Mouse (Mus musculus) cerebellum, postnatal 4 days (tissue): ENCODE results near the gene Tenm2.

ENCODE experiments used
- DNase-seq, 2 experiments: peaks; one replicate each; pipeline ENCODE4 v3.0.0; 2022; ENCODE audit warnings: low spot score in 2 of 2, mixed read lengths in 1 of 2

Gene Tenm2

DNA sequence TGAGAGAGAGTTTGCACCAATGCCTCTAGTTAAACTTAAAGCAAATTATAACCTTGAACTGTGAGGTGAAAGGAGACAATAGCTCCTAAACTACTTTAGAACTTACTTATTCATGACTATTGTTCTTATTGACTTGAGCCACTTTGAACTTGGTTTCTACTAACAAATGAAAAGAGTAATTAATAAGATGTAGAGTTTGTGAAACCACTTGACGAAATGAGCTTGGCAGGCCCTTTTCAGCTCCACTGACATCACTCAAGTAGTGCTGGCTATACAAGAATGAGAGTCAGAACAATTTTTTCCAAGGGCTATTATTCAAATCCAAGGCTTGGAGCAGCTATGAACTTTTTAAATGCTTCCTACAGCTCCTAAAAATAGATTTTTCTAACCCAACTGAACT lies 643.3 kb downstream of the Tenm2 start:
- no peak for DNase-seq

- peak in 1 of 2 experiments; percentile 10 for DNase-seq
Measured at GRCm38 (mm10) chr11:36566146-36566545, 669.6 kb downstream of the Tenm2 start.

GRCm38 (mm10) chr11:36562851-36563250 lies 672.9 kb downstream of the Tenm2 start:
- no peak for DNase-seq

DNA sequence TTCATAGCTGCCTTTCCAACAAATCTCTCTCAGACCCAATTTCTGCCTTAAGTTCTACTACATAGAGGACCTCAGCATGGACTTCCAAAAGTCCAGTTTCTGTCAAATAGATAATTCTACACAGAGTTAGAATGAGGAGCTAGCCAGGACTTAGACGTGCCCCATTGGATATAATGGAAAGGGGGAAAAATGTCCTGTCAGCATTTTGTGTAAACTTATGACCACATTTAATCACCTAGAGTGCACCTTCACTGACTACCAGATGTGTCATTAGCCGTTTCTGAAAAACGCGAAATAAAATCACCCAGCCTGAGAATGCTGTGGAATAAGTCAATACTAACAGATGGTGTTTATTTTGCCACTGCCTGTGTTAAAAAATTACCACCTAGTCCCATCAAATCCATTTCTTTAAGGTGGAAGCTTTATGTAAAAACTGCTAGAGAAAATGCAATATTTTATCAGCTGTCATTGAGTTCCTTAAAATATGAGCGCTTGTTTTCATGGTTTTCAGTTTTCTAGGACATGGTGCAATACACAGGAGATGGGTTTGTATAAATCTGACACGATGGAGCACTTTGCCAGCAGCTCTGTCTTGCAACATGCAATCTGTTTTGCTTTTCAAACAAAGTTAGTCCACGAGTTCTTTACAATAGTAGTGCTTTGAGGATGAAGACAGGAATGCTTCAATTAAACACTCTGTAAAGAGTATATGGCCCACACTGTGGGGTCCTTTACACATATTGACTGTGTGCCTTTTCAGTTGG lies 674.8 kb downstream of the Tenm2 start:
- DNase-seq = no peak

GRCm38 (mm10) chr11:36557316-36557715 lies 678.4 kb downstream of the Tenm2 start:
- DNase-seq = peak in 1 of 2 experiments; percentile 43

GRCm38 (mm10) chr11:36553286-36553685 lies 682.5 kb downstream of the Tenm2 start:
- DNase-seq = no peak

- DNase-seq = no peak
Measured at GRCm38 (mm10) chr11:36550649-36551048, 685.1 kb downstream of the Tenm2 start.

DNA sequence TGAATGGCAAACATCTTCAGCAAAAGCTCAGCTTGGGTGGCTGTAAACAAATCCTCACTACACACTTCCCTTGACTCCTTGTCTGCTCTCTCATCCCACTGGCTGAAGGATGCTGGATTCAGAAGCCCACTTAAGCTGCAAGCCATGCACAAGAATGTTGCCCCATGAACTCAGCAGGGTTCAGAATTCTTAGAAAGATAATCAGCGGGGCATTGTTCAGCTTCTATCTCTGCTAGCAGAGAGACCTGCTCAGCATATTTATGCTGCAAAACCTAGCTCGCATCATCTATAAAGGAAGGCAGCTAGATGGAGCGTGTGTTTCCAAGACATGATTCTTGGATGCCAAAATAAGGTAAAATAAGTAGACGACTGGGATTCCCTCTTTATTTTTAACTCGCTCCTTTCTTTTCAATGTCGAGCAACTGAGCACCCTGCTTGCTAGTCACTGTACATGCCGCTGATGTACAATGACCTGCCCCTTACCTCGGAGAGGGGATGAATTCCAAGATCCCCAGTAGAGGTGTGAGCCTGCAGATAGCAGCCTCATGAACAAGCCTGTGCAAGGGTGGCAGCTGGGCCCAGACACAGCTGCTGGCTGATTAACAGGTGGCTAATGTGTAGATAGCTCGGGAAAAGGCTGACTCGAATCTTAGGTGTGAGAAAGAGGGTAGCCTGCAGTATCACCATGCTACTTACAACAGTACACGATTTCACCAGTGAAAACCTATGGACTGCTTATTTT lies 686.2 kb downstream of the Tenm2 start:
- no peak for DNase-seq

- DNase-seq = no peak
Measured at GRCm38 (mm10) chr11:36548139-36548538, 687.6 kb downstream of the Tenm2 start.

DNA sequence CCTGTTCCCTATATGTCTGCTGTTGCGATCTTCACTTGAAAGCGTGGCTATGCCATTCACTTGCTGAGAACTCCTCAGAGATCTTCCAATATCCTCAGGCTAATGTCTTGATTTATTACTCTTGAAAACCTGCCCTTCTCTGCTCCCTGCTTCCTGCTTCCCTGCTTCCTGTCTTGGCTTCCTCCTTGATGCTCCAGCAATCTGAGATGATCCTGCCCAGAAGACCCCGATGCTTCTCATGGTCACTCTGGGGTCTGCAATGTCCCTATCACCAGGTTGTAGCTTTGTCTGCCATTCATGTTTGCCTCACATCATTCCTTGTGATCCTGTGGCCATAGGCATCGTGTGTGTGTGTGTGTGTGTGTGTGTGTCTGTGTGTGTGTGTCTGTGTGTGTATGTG lies 697.6 kb downstream of the Tenm2 start:
- no peak for DNase-seq

DNA sequence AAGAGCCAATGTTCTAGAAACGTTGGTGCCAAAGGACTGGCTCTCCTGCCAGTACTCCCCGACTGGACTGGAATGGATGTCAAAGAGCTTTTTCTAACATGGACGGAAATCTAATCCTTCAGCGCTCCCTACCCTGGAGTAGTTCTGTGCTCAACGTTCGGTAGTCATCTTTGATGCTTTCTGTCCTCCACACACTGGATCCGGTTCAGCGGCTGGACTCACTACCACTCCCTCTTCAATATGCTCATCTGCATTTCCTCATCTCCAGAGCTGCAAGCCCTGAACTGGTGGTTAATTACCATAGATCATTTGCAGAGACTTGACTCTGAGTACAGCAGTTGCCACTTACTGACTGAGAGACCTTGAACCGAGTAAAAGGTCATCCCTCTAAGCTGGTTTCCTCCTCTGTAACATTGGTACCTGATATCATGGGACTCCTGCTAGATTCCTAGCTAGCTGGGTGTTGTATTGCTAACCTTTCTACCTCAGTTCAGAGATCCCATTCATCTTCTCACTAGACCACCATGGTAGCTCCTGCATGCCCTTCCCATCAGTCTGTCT lies 698.1 kb downstream of the Tenm2 start:
- DNase-seq = no peak

- no peak for DNase-seq
Measured at GRCm38 (mm10) chr11:36535591-36535990, 700.2 kb downstream of the Tenm2 start.

GRCm38 (mm10) chr11:36531614-36532013 lies 704.1 kb downstream of the Tenm2 start:
- DNase-seq = no peak

DNA sequence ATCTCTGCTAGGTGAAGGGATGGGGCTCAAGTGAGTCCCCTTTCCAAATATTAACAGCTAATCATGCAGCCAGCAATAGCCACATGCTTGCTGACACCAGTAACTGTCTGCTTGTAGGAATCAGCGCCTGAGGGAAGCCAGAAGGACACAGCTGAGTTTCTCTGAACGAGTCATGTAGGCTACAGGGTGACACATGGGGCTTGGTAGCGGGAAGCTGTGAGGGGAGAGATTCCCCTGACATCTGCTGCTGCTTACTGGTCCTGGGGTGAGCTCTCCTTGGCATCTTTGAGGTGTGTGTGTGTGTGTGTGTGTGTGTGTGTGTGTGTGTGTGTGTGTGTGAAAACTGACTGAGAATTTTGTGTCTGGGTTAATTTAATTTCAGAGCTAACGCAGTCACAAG lies 708.3 kb downstream of the Tenm2 start:
- DNase-seq = no peak

GRCm38 (mm10) chr11:36526381-36526780 lies 709.4 kb downstream of the Tenm2 start:
- peak; percentile 80 to 87 for DNase-seq

- no peak for DNase-seq
Measured at GRCm38 (mm10) chr11:36512468-36512867, 723.3 kb downstream of the Tenm2 start.

DNA sequence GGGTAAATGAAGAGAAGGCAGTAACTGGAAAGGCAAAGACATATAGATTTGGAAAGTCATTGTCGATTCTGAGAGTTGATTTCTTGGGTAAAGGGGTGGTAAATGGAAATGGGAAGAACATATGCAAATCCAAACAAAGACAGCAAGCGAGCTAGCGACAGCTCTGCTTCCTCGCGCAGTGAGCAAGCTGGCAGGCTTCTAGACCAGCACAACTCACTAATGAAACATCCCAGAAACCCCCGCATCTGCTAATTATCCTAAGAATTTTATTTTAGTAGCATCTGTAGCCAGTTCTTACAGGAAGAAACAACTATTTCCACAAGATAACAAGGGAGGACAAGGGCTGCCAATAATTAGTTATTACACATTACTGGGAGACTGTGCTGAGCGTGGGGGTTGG lies 727.5 kb downstream of the Tenm2 start:
- no peak for DNase-seq

- no peak for DNase-seq
Measured at GRCm38 (mm10) chr11:36494898-36495548, 740.7 kb downstream of the Tenm2 start.

GRCm38 (mm10) chr11:36492274-36492673 lies 743.5 kb downstream of the Tenm2 start:
- peak in 1 of 2 experiments; percentile 37 for DNase-seq

GRCm38 (mm10) chr11:36490085-36490484 lies 745.7 kb downstream of the Tenm2 start:
- DNase-seq = no peak

DNA sequence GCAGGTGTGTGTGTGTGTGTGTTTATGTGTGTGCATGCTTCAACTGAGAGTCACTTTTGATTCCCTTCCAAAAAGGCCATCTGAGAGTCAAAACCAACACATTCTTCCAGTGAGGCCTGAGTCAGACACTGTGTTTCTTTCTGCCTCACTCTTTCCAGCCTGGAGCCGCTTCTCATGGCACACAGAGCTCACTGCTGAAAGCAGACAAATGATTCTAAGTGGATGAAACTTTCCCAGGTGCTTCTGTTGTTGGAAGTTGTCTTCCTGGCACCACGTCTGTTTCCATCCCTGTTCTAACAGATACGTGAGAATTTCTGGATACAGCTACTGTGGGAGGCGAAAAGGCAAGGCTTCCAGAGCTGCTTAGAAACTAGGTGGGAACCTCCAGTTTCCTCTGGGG lies 747.1 kb downstream of the Tenm2 start:
- DNase-seq = no peak

- DNase-seq = no peak
Measured at GRCm38 (mm10) chr11:36486092-36486491, 749.7 kb downstream of the Tenm2 start.
